Mouse (Mus musculus) CH12.LX (cell line): ENCODE results near the gene Ugt1a6a.
"Not testable (repeated sequence)": the region's sequence is repeated elsewhere in the genome, so short reads cannot be mapped to it uniquely, and the experiment has no call there.

Experiments used
- CHD1 ChIP-seq: IDR thresholded peaks from 2 replicates; pipeline ENCODE4 v1.6.1; 2012; ENCODE audit warnings: low read depth, low read length, improper control_type of control experiment, inconsistent platforms
- CTCF ChIP-seq, 2 experiments: IDR thresholded peaks in 1 of 2; conservative IDR thresholded peaks in 1 of 2; 2 replicates each; pipeline ENCODE4 v1.5.1; 2011 to 2012; ENCODE audit warnings: low read depth in 2 of 2, low read length in 2 of 2, improper control_type of control experiment in 1 of 2, inconsistent platforms in 1 of 2, mild to moderate bottlenecking in 1 of 2, moderate library complexity in 1 of 2
- E2F4 ChIP-seq: IDR thresholded peaks from 2 replicates; pipeline ENCODE4 v1.6.1; 2011; ENCODE audit warnings: low read depth, low read length, improper control_type of control experiment; ENCODE audit not compliant: insufficient replicate concordance
- EP300 ChIP-seq: IDR thresholded peaks from 2 replicates; pipeline ENCODE4 v1.6.1; 2011; ENCODE audit warnings: low read length, improper control_type of control experiment
- HCFC1 ChIP-seq: IDR thresholded peaks from 2 replicates; pipeline ENCODE4 v1.6.1; 2012; ENCODE audit warnings: low read depth, mild to moderate bottlenecking, inconsistent platforms, low read length, improper control_type of control experiment
- JUN ChIP-seq: IDR thresholded peaks from 2 replicates; pipeline ENCODE4 v1.6.1; 2011; ENCODE audit warnings: low read depth, mild to moderate bottlenecking, low read length, improper control_type of control experiment, moderate library complexity; ENCODE audit not compliant: insufficient read depth
- KAT2A ChIP-seq: IDR thresholded peaks from 2 replicates; pipeline ENCODE4 v1.6.1; 2012; ENCODE audit warnings: low read length, improper control_type of control experiment, inconsistent platforms; ENCODE audit not compliant: insufficient replicate concordance
- MXI1 ChIP-seq: IDR thresholded peaks from 2 replicates; pipeline ENCODE4 v1.6.1; 2011; ENCODE audit warnings: mild to moderate bottlenecking, low read depth, low read length, improper control_type of control experiment
- POLR2A ChIP-seq: IDR thresholded peaks from 2 replicates; pipeline ENCODE4 v1.6.1; 2011; ENCODE audit warnings: low read depth, mild to moderate bottlenecking, improper control_type of control experiment, low read length
- RCOR1 ChIP-seq: conservative IDR thresholded peaks from 2 replicates; pipeline ENCODE4 v1.6.1; 2012; ENCODE audit warnings: low read depth, mild to moderate bottlenecking, inconsistent platforms, low read length, improper control_type of control experiment
- UBTF ChIP-seq: IDR thresholded peaks from 2 replicates; pipeline ENCODE4 v1.6.1; 2012; ENCODE audit warnings: low read depth, mild to moderate bottlenecking, inconsistent platforms, low read length, improper control_type of control experiment, moderate library complexity
- USF2 ChIP-seq: conservative IDR thresholded peaks from 2 replicates; pipeline ENCODE4 v1.6.1; 2011; ENCODE audit warnings: low read depth, low read length, improper control_type of control experiment
- ZC3H11A ChIP-seq: IDR thresholded peaks from 2 replicates; pipeline ENCODE4 v1.6.1; 2012; ENCODE audit warnings: low read depth, mild to moderate bottlenecking, inconsistent platforms, low read length, improper control_type of control experiment
- ZKSCAN1 ChIP-seq: IDR thresholded peaks from 2 replicates; pipeline ENCODE4 v1.6.1; 2012; ENCODE audit warnings: low read depth, inconsistent platforms, low read length, improper control_type of control experiment, borderline replicate concordance

DNA sequence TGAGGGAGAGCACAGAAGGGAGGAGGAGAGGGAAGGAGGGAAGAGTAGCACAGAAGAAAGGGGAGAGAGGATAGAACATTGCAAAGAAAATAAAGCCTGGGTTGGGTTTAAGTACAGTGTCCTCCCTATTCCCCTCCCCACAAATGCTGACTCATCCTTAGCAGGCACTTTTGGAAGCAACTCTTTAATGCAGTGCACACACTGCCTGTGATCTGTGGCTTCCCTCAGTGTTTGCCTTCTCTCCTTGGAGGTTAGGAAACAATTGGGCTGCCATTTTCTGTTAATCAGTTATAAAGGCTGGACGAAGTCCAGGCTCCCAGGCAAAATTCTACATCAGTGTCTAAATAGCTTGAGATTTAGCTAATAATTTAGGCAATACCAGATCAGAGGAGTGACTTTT is 5.9 kb downstream of the Ugt1a6a start:
- TF ChIP-seq ZKSCAN1; E2F4; CTCF (conservative IDR thresholded peaks at IDR 0.05 in 1 of 2, IDR thresholded peaks at IDR 0.05 in 1 of 2; ENCODE audit: low read depth in 2 of 2, low read length in 2 of 2); EP300; ZC3H11A; KAT2A; CHD1; MXI1; POLR2A; UBTF; HCFC1; USF2; RCOR1; JUN: not testable (repeated sequence)
